Mouse (Mus musculus) G1E (cell line): ENCODE data around the gene Cyp17a1.

Experiments used
- CTCF ChIP-seq: IDR thresholded peaks from 2 replicates; pipeline ENCODE4 v1.5.1; 2012; ENCODE audit warnings: low read depth, low read length, inconsistent platforms, mixed read lengths
- GATA1 ChIP-seq: IDR thresholded peaks from 2 replicates; pipeline ENCODE4 v1.6.1; 2012; ENCODE audit warnings: borderline replicate concordance, low read length, inconsistent platforms, mixed read lengths

DNA sequence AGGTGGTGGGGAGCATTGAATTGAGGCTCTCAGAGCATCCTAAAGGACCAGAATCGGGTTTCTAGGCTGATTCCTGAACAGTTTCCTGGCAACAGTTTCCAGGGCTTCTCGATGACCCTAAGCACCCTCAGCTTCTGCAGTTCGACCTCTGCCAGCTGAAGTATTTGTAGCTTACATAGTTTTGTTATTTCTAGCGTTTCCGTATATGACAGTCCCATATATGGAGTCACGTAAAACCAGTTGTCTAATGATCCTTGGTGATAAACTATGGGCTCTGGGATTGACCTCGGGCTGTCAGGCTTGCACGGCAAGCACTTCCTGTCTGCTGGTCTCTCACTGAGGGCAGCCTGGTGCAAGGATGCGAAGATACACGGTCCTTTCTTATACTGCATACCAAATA lies 47.5 kb downstream of the Cyp17a1 start:
- TF ChIP-seq CTCF, result no peak
- TF ChIP-seq GATA1, result no peak
